Mouse (Mus musculus) forebrain, postnatal 0 days (tissue): ENCODE results near the gene Eif4e1b. TPM values are rescaled to one million over a fixed set of nuclear protein-coding genes. Genes with fewer than 3 reads are reported as not detected.

Experiments
- ATAC-seq: fragments of 200-750 bp; cut with Nextera tagmentation; 2 replicates; pipeline ENCODE4 v1.8.0; 2017; ENCODE audit warnings: mild to moderate bottlenecking, moderate library complexity
- DNase-seq: peaks from one replicate; pipeline ENCODE4 v3.0.0-alpha.2; 2015
- H3K27ac ChIP-seq: fragments of 300-500 bp; sonication (generic); 2 replicates; pipeline ENCODE4 v1.5.1; 2014; ENCODE audit warnings: low read depth, mild to moderate bottlenecking, antibody characterized with exemption, low read length, moderate library complexity, mixed read lengths
- H3K27me3 ChIP-seq: fragments of 300-500 bp; sonication (generic); 2 replicates; pipeline ENCODE4 v1.6.1; 2014; ENCODE audit warnings: mild to moderate bottlenecking, low read length, mixed read lengths; ENCODE audit not compliant: insufficient read depth
- H3K36me3 ChIP-seq: fragments of 300-500 bp; sonication (generic); 2 replicates; pipeline ENCODE4 v1.6.1; 2014; ENCODE audit warnings: mild to moderate bottlenecking, moderate library complexity; ENCODE audit not compliant: insufficient read depth
- H3K4me1 ChIP-seq: fragments of 300-500 bp; sonication (generic); 2 replicates; pipeline ENCODE4 v1.6.1; 2014; ENCODE audit warnings: antibody characterized with exemption; ENCODE audit not compliant: insufficient read depth
- H3K4me2 ChIP-seq: fragments of 300-500 bp; sonication (generic); 2 replicates; pipeline ENCODE4 v1.6.1; 2014; ENCODE audit warnings: low read depth, mild to moderate bottlenecking, moderate library complexity
- H3K4me3 ChIP-seq: fragments of 300-500 bp; sonication (generic); 2 replicates; pipeline ENCODE4 v1.5.1; 2014; ENCODE audit warnings: low read depth, low read length, mixed read lengths
- H3K9ac ChIP-seq: fragments of 300-500 bp; sonication (generic); 2 replicates; pipeline ENCODE4 v1.6.1; 2014; ENCODE audit warnings: mild to moderate bottlenecking
- H3K9me3 ChIP-seq: fragments of 300-500 bp; sonication (generic); 2 replicates; pipeline ENCODE4 v1.6.1; 2016; ENCODE audit warnings: low read length
- CTCF ChIP-seq: sonication (generic); IDR thresholded peaks from 2 replicates; pipeline ENCODE4 v1.5.1; 2016; ENCODE audit warnings: antibody characterized with exemption, control low read depth, low read depth
- WGBS: fragments of 180-500 bp; shearing (Covaris S2); extraction: QIAGEN DNeasy Blood & Tissue Kit; methylation state at CpG from one replicate; pipeline ENCODE4 v1.1.7; 2014; 5-methylcytosine and 5-hydroxymethylcytosine counted together
- polyA plus RNA-seq: library from polyadenylated mRNA; unstranded; fragments of >200 nt; fragmentation: Nextera tagmentation; extraction: Ambion mirVana; gene quantifications from 2 replicates; pipeline ENCODE4 v1.2.1, GENCODE M21; 2015
- total RNA-seq: library from RNA; depleted of rRNA; stranded (reverse); fragments of >200 nt; gene quantifications from 2 replicates; pipeline ENCODE4 v1.2.3, GENCODE M21; 2014

Gene Eif4e1b
- total and polyA plus RNA-seq, 2 experiments from 2014 or later, result not detected

DNA sequence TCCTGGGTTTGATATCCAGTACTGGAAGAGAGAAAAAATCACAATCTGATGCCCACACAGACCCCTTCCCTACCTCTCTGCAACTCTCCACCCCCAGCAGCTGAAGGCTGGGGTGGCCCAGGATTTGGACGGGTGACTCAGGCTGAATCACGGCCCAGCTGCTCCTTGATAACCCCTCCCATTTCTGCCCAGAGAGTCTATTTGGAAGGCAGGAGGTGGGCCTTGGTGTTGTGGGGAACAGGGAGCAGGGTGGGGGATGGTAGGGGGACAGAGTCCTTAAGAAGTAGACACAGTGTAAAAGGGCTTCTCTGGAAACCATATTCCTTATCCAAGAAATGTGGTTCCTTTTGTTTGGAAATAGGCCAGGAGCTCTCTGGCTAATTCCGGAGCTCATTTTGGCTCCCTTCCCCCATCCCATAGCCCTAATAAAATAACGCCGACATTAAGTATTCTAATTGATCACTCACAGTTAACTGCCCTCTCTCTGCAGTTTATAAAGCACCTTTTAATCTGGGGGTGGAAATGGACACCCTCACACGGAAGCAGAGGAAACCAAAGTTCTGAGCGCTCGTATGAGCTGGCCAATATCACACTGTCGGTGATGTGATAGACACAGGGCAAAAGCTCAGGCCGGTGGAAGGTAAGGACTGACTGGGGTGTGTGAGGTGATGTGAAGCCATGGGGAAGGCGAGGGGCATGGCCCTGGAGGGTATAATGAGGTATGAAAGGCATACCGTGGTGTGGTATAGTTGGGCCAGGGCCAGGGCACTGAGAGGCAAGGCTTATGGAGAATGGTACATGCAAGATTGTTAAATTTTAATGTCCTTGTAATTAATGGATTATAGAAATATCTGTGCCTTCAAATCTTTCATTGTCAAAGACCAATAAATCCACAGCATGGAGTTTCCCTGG, 29.4 kb upstream of the Eif4e1b start:
- WGBS, result 30% methylated on average over 12 of the region's 12 CpGs
- TF ChIP-seq CTCF, result no peak
- H3K9ac ChIP-seq, result no peak overlapping the region
- H3K27ac ChIP-seq, result peak overlapping the region; percentile 87
- H3K4me3 ChIP-seq, result no peak overlapping the region
- H3K27me3 ChIP-seq, result no peaks in the 10 kb centered on the region
- no peaks in the 10 kb centered on the region for H3K9me3 ChIP-seq
- ATAC-seq, result no peak
- no peak for DNase-seq
- H3K4me2 ChIP-seq, result no peak overlapping the region
- no peaks in the 10 kb centered on the region for H3K36me3 ChIP-seq
- H3K4me1 ChIP-seq, result peaks cover 48% of the 10 kb centered on the region

- ATAC-seq, result peak; percentile 39
- 0 out of 2 replicates have a peak overlapping the region, but pooled peaks have one; percentile 5 for H3K4me3 ChIP-seq
- H3K9me3 ChIP-seq, result no peaks in the 10 kb centered on the region
- H3K9ac ChIP-seq, result peak overlapping the region; percentile 33; the same call in 1 of the 2 replicates
- DNase-seq, result peak; percentile 75
- peak overlapping the region; percentile 87 for H3K27ac ChIP-seq
- 10% methylated on average over 9 of the region's 9 CpGs for WGBS
- no peaks in the 10 kb centered on the region for H3K36me3 ChIP-seq
- no peak for TF ChIP-seq CTCF
- no peaks in the 10 kb centered on the region for H3K27me3 ChIP-seq
- peaks cover 55% of the 10 kb centered on the region for H3K4me1 ChIP-seq
- H3K4me2 ChIP-seq, result peak overlapping the region; percentile 30
These were observed 28.5 kb upstream of the Eif4e1b start for GRCm38 (mm10) chr13:54755201-54755830.

- Histone ChIP-seq H3K36me3 (no peaks in the 10 kb centered on the region), H3K4me2 (peak overlapping the region; percentile 30; the same call in 1 of the 2 replicates), H3K4me1 (peaks cover 57% of the 10 kb centered on the region), H3K27ac (peak overlapping the region; percentile 87), H3K9me3 (no peaks in the 10 kb centered on the region), H3K9ac (no peak overlapping the region), H3K27me3 (no peaks in the 10 kb centered on the region), H3K4me3 (no peak overlapping the region)
- ATAC-seq, result no peak
- DNase-seq, result no peak
- TF ChIP-seq CTCF, result no peak
- 84% methylated on average over 8 of the region's 8 CpGs for WGBS
These were observed 27.6 kb upstream of the Eif4e1b start for GRCm38 (mm10) chr13:54756156-54756712.

GRCm38 (mm10) chr13:54757093-54757830, 26.5 kb upstream of the Eif4e1b start:
- Histone ChIP-seq H3K27me3 (no peaks in the 10 kb centered on the region), H3K4me3 (peak overlapping the region; percentile 44), H3K4me1 (peaks cover 51% of the 10 kb centered on the region), H3K9me3 (no peaks in the 10 kb centered on the region), H3K27ac (peak overlapping the region; percentile 92), H3K9ac (peak overlapping the region; percentile 60), H3K36me3 (no peaks in the 10 kb centered on the region), H3K4me2 (peak overlapping the region; percentile 85)
- peak; percentile 1; the same call in 1 of the 2 replicates for TF ChIP-seq CTCF
- DNase-seq, result peak; percentile 68
- no peak; the same call in 1 of the 2 replicates for ATAC-seq
- 17% methylated on average over 10 of the region's 10 CpGs for WGBS

DNA sequence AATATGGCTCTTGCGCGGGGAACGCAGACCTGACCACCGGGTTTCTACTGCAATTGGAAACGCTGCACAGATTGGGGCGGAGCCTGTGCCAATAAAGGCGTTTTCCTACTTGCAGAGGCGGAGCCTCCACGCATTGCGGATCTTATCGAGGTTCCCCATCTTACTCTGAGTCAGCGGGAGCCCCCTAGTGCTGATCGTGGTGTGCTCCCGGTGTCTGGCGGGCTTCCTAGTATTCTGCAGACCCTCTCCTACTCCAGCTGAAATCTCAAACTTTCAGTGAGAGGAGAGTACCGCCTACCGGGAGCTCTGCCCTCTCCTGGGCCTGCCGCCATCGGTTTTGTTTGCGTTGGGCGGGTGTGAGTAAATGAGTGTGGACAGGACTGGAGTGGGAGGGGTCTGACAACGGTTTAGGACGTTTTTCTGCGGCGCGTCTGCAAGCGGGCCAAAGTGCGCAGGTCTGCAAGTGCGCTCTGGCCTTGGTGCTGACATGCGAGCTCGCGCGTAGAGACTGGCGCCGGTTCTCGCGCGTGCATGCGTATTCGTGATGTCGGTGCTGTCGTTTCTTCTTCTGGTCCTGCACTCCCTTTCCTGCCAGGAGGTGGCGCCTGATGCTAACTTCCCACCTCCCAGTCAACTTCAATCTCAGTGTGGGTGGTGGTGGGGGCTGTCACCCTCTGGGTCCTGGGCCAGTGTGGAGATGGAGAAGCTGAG, 25.6 kb upstream of the Eif4e1b start:
- H3K27ac ChIP-seq, result peak overlapping the region; percentile 92
- no peaks in the 10 kb centered on the region for H3K9me3 ChIP-seq
- H3K4me2 ChIP-seq, result peak overlapping the region; percentile 85
- peak; percentile 92 for TF ChIP-seq CTCF
- ATAC-seq (peak; percentile 86), DNase-seq (peak; percentile 97)
- H3K4me3 ChIP-seq, result peak overlapping the region; percentile 44
- H3K36me3 ChIP-seq, result no peaks in the 10 kb centered on the region
- peak overlapping the region; percentile 60 for H3K9ac ChIP-seq
- WGBS, result 2% methylated on average over 43 of the region's 43 CpGs
- no peaks in the 10 kb centered on the region for H3K27me3 ChIP-seq
- H3K4me1 ChIP-seq, result peaks cover 42% of the 10 kb centered on the region
